7 mouse cellular contexts compared by ENCODE assay signal in genomic region chr6:8831204-8831603, GRCm38 (mm10). TPM values are rescaled to one million over a fixed set of nuclear protein-coding genes. Genes with fewer than 3 reads are reported as not detected.
A peak's percentile ranks its signal among the peaks of the same experiment; 100 is the strongest.
DNase-seq lines count a peak whose midpoint lies in the region; ATAC-seq lines count a peak whose summit lies in the region.

No protein-coding gene starts in this region.

- no peak overlapping the region for H3K4me3 ChIP-seq in kidney, embryonic 15.5 days (replicated peaks)
- H3K4me3 ChIP-seq in forebrain, embryonic 15.5 days, result no peak overlapping the region

- ATAC-seq in kidney, embryonic 15.5 days (replicated peaks; ENCODE audit: low FRiP score), result no peak
- peak; percentile 76 for ATAC-seq in CD4-positive, CD25-positive, alpha-beta regulatory T cell, adult 4 months
- ATAC-seq in forebrain, embryonic 15.5 days (replicated peaks), result peak; percentile 81

- no peak overlapping the region for H3K9ac ChIP-seq in kidney, embryonic 15.5 days
- H3K9ac ChIP-seq in forebrain, embryonic 15.5 days (replicated peaks), result no peak overlapping the region

- no peaks in the 10 kb centered on the region for H3K36me3 ChIP-seq in kidney, embryonic 15.5 days
- H3K36me3 ChIP-seq in forebrain, embryonic 15.5 days, result no peaks in the 10 kb centered on the region

- no peak overlapping the region for H3K4me2 ChIP-seq in kidney, embryonic 15.5 days
- H3K4me2 ChIP-seq in forebrain, embryonic 15.5 days (replicated peaks), result no peak overlapping the region

- H3K4me1 ChIP-seq in kidney, embryonic 15.5 days, result no peaks in the 10 kb centered on the region
- no peaks in the 10 kb centered on the region for H3K4me1 ChIP-seq in forebrain, embryonic 15.5 days

- H3K9me3 ChIP-seq in kidney, embryonic 15.5 days (replicated peaks), result no peaks in the 10 kb centered on the region; the same call in 1 of the 2 replicates
- H3K9me3 ChIP-seq in forebrain, embryonic 15.5 days, result no peaks in the 10 kb centered on the region

- WGBS in kidney, embryonic 15.5 days, result 49% methylated on average over 2 of the region's 2 CpGs
- WGBS in forebrain, embryonic 15.5 days, result 38% methylated on average over 2 of the region's 2 CpGs

- no peak overlapping the region for H3K27ac ChIP-seq in kidney, embryonic 15.5 days
- no peak overlapping the region for H3K27ac ChIP-seq in forebrain, embryonic 15.5 days (replicated peaks)

- DNase-seq in kidney, postnatal 14 days, result peak; percentile 41
- peak; percentile 43 for DNase-seq in Muller cell, postnatal 12 days (ENCODE audit: inconsistent ontology term)
- peak; percentile 12 for DNase-seq in naive thymus-derived CD4-positive, alpha-beta T cell, adult 2 months (ENCODE audit: low read depth)
- DNase-seq in frontal cortex, postnatal 14 days (ENCODE audit: low spot score in 2 of 2), result no peak

- H3K27me3 ChIP-seq in kidney, embryonic 15.5 days, result no peaks in the 10 kb centered on the region
- H3K27me3 ChIP-seq in forebrain, embryonic 15.5 days, result no peaks in the 10 kb centered on the region

RNA-seq across cellular contexts. Expression of gene Ica1, which starts 52.9 kb away (rescaled TPM):
- polyA plus RNA-seq in kidney, embryonic 15.5 days (2015; fragmentation: Nextera tagmentation; extraction: Ambion mirVana), result 27.9 and 28.1 TPM in 2 replicates
- polyA plus RNA-seq in CD4-positive, CD25-positive, alpha-beta regulatory T cell, adult 4 months (2017; shearing (Covaris generic)), result 1 to 10 TPM; 6.2 to 6.4 TPM
- polyA plus RNA-seq in forebrain, embryonic 15.5 days (2015; fragmentation: Nextera tagmentation; extraction: Ambion mirVana), result 41.6 and 43.9 TPM in 2 replicates

Comparison
In these comparisons a context has a peak if more than half of its experiments do, and no peak if none do; other contexts are left out.
1. DNase-seq: peak in kidney, postnatal 14 days (single experiment), Muller cell, postnatal 12 days (single experiment) and naive thymus-derived CD4-positive, alpha-beta T cell, adult 2 months (single experiment); none in frontal cortex, postnatal 14 days (0 of 2).